Mouse (Mus musculus): ENCODE measurements around the gene Adgrf5. TPM values are rescaled to one million over a fixed set of nuclear protein-coding genes. Genes with fewer than 3 reads are reported as not detected.

Gene Adgrf5
- polyA plus RNA-seq (2015; fragmentation: Nextera tagmentation; extraction: Ambion mirVana), result 16.0 and 16.3 TPM in 2 replicates

GRCm38 (mm10) chr17:43359826-43360619 is at the start of gene Adgrf5:
TSS of gene Adgrf5 (plus strand) at chr17:43360451.
- H3K4me1 ChIP-seq (ENCODE audit: control insufficient read depth, insufficient read depth, low read length), result no peaks in the 10 kb centered on the region
- H3K27ac ChIP-seq (ENCODE audit: low read length), result no peak within 1 kb of the TSS
- H3K36me3 ChIP-seq (ENCODE audit: control insufficient read depth, insufficient read depth, low read length), result no peaks in the 10 kb centered on the region
- no peaks in the 10 kb centered on the region for H3K9me3 ChIP-seq (replicated peaks; ENCODE audit: control insufficient read depth, low read length)
- H3K27me3 ChIP-seq (ENCODE audit: control insufficient read depth, insufficient read depth, low read length), result no peaks in the 10 kb centered on the region
- no peak for ATAC-seq (ENCODE audit: insufficient read depth, low FRiP score)
- peak within 1 kb of the TSS; percentile 20 for H3K4me3 ChIP-seq (replicated peaks; ENCODE audit: low read length)
- H3K4me2 ChIP-seq (ENCODE audit: low read depth, low read length), result peak within 1 kb of the TSS; percentile 20; the same call in 1 of the 2 replicates
- H3K9ac ChIP-seq (ENCODE audit: low read length), result peak within 1 kb of the TSS; percentile 8; the same call in 1 of the 2 replicates
- 18% methylated on average over 16 of the region's 16 CpGs for WGBS

DNA sequence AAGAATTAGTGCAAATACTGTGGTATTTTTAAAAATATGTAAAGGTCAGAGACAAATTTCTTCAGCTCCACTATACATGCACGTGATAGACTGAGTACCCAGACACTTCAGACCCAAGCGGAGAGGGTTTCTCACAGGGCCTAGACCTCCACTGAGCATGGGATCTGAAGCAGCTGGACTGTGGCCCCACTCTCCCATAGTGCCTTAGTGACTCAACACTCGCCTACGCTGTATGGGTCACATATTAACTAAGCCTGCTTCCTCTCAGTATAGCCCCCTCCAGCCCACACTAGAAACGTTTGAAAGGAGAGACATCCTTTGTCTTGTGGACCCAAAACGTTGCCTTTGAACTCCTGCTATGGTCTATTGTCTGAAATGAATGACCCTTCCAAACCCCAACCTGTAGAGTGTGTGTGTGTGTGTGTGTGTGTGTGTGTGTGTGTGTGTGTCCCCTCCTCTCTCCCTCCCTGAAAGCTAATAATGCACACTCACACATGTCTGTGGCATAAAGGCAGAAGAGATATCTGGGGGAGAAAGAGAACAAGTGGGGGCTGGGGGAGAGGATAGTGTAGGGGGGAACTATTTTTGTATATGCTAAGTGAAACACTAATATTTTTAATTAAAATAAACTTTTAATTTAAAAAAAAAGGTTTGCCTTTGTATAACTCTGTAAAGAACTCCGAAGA is 34.1 kb upstream of the Adgrf5 start:
- no peaks in the 10 kb centered on the region for H3K9me3 ChIP-seq (replicated peaks; ENCODE audit: control insufficient read depth, low read length)
- no peak overlapping the region for H3K9ac ChIP-seq (ENCODE audit: low read length)
- peak overlapping the region; percentile 62 for H3K4me2 ChIP-seq (ENCODE audit: low read depth, low read length)
- H3K36me3 ChIP-seq (ENCODE audit: control insufficient read depth, insufficient read depth, low read length), result no peaks in the 10 kb centered on the region
- H3K4me1 ChIP-seq (ENCODE audit: control insufficient read depth, insufficient read depth, low read length), result peaks cover 5% of the 10 kb centered on the region; the same call in 1 of the 2 replicates
- no peak overlapping the region for H3K27ac ChIP-seq (ENCODE audit: low read length)
- ATAC-seq (ENCODE audit: insufficient read depth, low FRiP score), result peak; percentile 51
- H3K4me3 ChIP-seq (replicated peaks; ENCODE audit: low read length), result no peak overlapping the region
- no peaks in the 10 kb centered on the region for H3K27me3 ChIP-seq (ENCODE audit: control insufficient read depth, insufficient read depth, low read length)
- 47% methylated on average over 7 of the region's 7 CpGs for WGBS

- Histone ChIP-seq H3K4me2 (ENCODE audit: low read depth, low read length) (peak overlapping the region; percentile 62), H3K27me3 (ENCODE audit: control insufficient read depth, insufficient read depth, low read length) (no peaks in the 10 kb centered on the region), H3K36me3 (ENCODE audit: control insufficient read depth, insufficient read depth, low read length) (no peaks in the 10 kb centered on the region), H3K4me1 (ENCODE audit: control insufficient read depth, insufficient read depth, low read length) (peaks cover 5% of the 10 kb centered on the region; the same call in 1 of the 2 replicates), H3K27ac (ENCODE audit: low read length) (peak overlapping the region; percentile 3; the same call in 1 of the 2 replicates), H3K4me3 (replicated peaks; ENCODE audit: low read length) (peak overlapping the region; percentile 38), H3K9ac (ENCODE audit: low read length) (peak overlapping the region; percentile 60), H3K9me3 (replicated peaks; ENCODE audit: control insufficient read depth, low read length) (no peaks in the 10 kb centered on the region)
- peak; percentile 78 for ATAC-seq (ENCODE audit: insufficient read depth, low FRiP score)
- WGBS, result 16% methylated on average over 29 of the region's 29 CpGs
These were observed 33.2 kb upstream of the Adgrf5 start for GRCm38 (mm10) chr17:43326726-43327700.

- Histone ChIP-seq H3K4me1 (ENCODE audit: control insufficient read depth, insufficient read depth, low read length) (peaks cover 5% of the 10 kb centered on the region; the same call in 1 of the 2 replicates), H3K9me3 (replicated peaks; ENCODE audit: control insufficient read depth, low read length) (no peaks in the 10 kb centered on the region), H3K27me3 (ENCODE audit: control insufficient read depth, insufficient read depth, low read length) (no peaks in the 10 kb centered on the region), H3K27ac (ENCODE audit: low read length) (no peak overlapping the region), H3K9ac (ENCODE audit: low read length) (no peak overlapping the region), H3K4me2 (ENCODE audit: low read depth, low read length) (no peak overlapping the region), H3K4me3 (replicated peaks; ENCODE audit: low read length) (no peak overlapping the region), H3K36me3 (ENCODE audit: control insufficient read depth, insufficient read depth, low read length) (no peaks in the 10 kb centered on the region)
- ATAC-seq (ENCODE audit: insufficient read depth, low FRiP score), result 0 out of 2 replicates have a peak, but pooled peaks have one; percentile 46
- WGBS, result 77% methylated on average over 6 of the region's 6 CpGs
These were observed 32.4 kb upstream of the Adgrf5 start for GRCm38 (mm10) chr17:43327810-43328209.

DNA sequence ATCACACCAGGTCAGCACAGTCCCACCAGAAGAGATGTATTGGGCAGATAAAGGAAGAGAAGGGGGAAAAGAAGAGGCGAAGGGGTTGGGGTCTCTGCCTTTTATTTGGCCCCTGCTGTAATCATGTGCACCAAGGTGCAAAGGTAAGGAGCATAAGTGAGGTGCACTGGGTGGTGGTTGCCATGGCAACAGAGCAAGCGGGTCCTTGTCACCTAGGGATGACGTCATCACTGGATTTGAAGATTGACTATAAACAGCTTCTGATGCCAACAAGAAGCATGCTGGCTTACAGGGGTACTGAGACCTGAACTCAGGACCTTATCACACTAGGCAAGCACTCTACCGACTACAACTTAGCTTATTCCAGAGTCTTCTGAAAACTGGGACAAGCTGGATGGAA is 31.0 kb upstream of the Adgrf5 start:
- Histone ChIP-seq H3K4me1 (ENCODE audit: control insufficient read depth, insufficient read depth, low read length) (peaks cover 5% of the 10 kb centered on the region; the same call in 1 of the 2 replicates), H3K9ac (ENCODE audit: low read length) (no peak overlapping the region)

DNA sequence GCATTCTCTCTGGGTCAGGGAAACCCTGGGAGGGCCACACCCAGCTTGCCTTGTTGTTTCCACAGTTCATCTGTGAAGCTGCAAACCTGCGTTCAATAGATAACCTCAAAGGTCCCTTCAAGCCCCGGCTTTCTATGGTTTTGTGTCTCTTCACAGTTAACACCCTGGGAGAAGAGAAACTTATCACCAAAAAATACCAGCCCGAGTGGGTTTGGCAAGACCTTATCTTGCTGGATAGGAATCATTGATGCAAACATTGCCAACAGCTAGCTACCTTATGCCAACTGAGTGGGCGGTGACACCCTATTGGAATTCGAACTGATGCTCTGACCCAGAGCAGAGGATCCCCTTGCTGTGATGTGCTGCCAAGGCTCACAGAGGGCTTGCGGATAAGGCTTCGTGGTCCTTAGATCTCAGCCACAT is 30.5 kb upstream of the Adgrf5 start:
- Histone ChIP-seq H3K4me1 (ENCODE audit: control insufficient read depth, insufficient read depth, low read length) (peaks cover 5% of the 10 kb centered on the region; the same call in 1 of the 2 replicates), H3K4me2 (ENCODE audit: low read depth, low read length) (no peak overlapping the region), H3K27ac (ENCODE audit: low read length) (no peak overlapping the region), H3K4me3 (replicated peaks; ENCODE audit: low read length) (no peak overlapping the region), H3K27me3 (ENCODE audit: control insufficient read depth, insufficient read depth, low read length) (no peaks in the 10 kb centered on the region), H3K9ac (ENCODE audit: low read length) (no peak overlapping the region), H3K36me3 (ENCODE audit: control insufficient read depth, insufficient read depth, low read length) (no peaks in the 10 kb centered on the region), H3K9me3 (replicated peaks; ENCODE audit: control insufficient read depth, low read length) (no peaks in the 10 kb centered on the region)
- WGBS, result 69% methylated on average over 7 of the region's 7 CpGs
- no peak for ATAC-seq (ENCODE audit: insufficient read depth, low FRiP score)

More for the DNA sequence above, 31.0 kb upstream of the Adgrf5 start:
- Histone ChIP-seq H3K9me3 (replicated peaks; ENCODE audit: control insufficient read depth, low read length) (no peaks in the 10 kb centered on the region), H3K36me3 (ENCODE audit: control insufficient read depth, insufficient read depth, low read length) (no peaks in the 10 kb centered on the region), H3K27me3 (ENCODE audit: control insufficient read depth, insufficient read depth, low read length) (no peaks in the 10 kb centered on the region), H3K27ac (ENCODE audit: low read length) (no peak overlapping the region), H3K4me3 (replicated peaks; ENCODE audit: low read length) (no peak overlapping the region), H3K4me2 (ENCODE audit: low read depth, low read length) (no peak overlapping the region)
- 78% methylated on average over 4 of the region's 4 CpGs for WGBS
- no peak for ATAC-seq (ENCODE audit: insufficient read depth, low FRiP score)

DNA sequence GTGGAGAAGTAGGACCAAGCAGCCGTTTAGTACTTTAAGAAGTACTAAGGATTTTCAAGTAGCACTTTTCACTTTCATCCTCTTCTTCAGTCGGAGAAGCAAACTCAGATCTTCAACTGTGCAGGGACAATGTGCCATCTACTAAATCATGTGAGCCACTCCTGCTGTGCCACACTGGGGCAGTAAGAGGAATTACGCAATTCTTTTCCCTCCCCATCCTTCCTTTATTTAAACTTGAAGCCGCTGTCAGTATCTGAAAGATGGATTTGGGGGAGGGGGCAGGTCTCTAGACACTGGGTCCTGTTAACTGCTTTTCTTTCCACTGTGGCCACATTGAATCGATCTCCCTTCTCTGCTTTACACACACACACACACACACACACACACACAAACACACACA is 27.6 kb upstream of the Adgrf5 start:
- H3K9ac ChIP-seq (ENCODE audit: low read length), result no peak overlapping the region
- H3K27ac ChIP-seq (ENCODE audit: low read length), result no peak overlapping the region
- H3K9me3 ChIP-seq (replicated peaks; ENCODE audit: control insufficient read depth, low read length), result no peaks in the 10 kb centered on the region
- no peak overlapping the region for H3K4me2 ChIP-seq (ENCODE audit: low read depth, low read length)
- no peaks in the 10 kb centered on the region for H3K36me3 ChIP-seq (ENCODE audit: control insufficient read depth, insufficient read depth, low read length)
- H3K4me1 ChIP-seq (ENCODE audit: control insufficient read depth, insufficient read depth, low read length), result no peaks in the 10 kb centered on the region
- WGBS, result 29% methylated on average over 5 of the region's 5 CpGs
- no peak for ATAC-seq (ENCODE audit: insufficient read depth, low FRiP score)
- no peak overlapping the region for H3K4me3 ChIP-seq (replicated peaks; ENCODE audit: low read length)
- H3K27me3 ChIP-seq (ENCODE audit: control insufficient read depth, insufficient read depth, low read length), result no peaks in the 10 kb centered on the region

DNA sequence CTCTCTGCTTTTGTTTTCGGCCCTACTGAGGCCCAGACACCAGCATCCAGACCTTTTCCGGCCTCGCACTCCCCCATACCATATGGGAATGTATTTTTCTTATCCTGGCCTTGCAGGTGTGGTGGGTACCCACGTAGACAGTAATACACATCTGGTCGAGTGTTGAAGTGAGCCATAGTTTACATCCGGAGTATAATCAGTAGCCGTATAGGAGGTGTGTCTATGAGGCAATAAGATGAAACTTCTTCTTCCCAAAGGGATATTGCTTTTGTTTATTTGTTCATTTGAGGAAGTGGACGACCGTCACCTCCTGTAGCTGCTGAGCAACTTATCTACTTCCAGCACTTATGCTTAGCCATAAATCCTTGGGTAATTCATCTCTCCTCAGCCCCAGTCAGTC is 26.2 kb upstream of the Adgrf5 start:
- no peaks in the 10 kb centered on the region for H3K27me3 ChIP-seq (ENCODE audit: control insufficient read depth, insufficient read depth, low read length)
- no peaks in the 10 kb centered on the region for H3K9me3 ChIP-seq (replicated peaks; ENCODE audit: control insufficient read depth, low read length)
- ATAC-seq (ENCODE audit: insufficient read depth, low FRiP score), result no peak
- H3K4me3 ChIP-seq (replicated peaks; ENCODE audit: low read length), result no peak overlapping the region
- H3K4me1 ChIP-seq (ENCODE audit: control insufficient read depth, insufficient read depth, low read length), result no peaks in the 10 kb centered on the region
- H3K9ac ChIP-seq (ENCODE audit: low read length), result no peak overlapping the region
- WGBS, result 42% methylated on average over 9 of the region's 9 CpGs
- no peak overlapping the region for H3K27ac ChIP-seq (ENCODE audit: low read length)
- H3K4me2 ChIP-seq (ENCODE audit: low read depth, low read length), result no peak overlapping the region
- no peaks in the 10 kb centered on the region for H3K36me3 ChIP-seq (ENCODE audit: control insufficient read depth, insufficient read depth, low read length)
